Mouse (Mus musculus): ENCODE data around the gene Rinl.
A peak's percentile ranks its signal among the peaks of the same experiment; 100 is the strongest.

Gene Rinl

DNA sequence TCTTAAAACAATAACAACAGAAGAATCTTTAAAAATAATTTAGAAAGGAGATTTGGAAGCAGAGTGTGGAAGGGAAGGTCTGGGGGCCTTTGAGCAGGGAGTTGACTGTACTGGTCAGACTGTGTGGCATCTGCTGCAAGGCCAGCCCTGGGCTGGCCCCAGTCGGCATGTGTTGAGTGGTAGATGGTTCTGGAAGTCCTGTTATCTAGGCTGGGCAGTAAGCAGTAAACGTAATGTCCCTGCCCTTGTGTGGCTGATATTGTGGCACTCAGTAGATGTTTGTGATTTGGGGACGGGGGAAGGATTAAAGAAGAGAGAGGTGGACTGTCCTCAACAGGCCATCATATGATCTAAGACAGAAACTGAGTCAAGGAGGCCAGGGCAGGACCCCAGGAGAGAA, 18.5 kb upstream of the Rinl start:
- Histone ChIP-seq H3K27me3 (ENCODE audit: control insufficient read depth, insufficient read depth, low read length, poor library complexity, severe bottlenecking) (no peaks in the 10 kb centered on the region; the same call in 1 of the 2 replicates), H3K36me3 (ENCODE audit: control insufficient read depth, insufficient read depth, low read length, poor library complexity, severe bottlenecking) (peaks cover 6% of the 10 kb centered on the region; the same call in 1 of the 2 replicates)
- no peak for DNase-seq (ENCODE audit: low read depth, low spot score)

DNA sequence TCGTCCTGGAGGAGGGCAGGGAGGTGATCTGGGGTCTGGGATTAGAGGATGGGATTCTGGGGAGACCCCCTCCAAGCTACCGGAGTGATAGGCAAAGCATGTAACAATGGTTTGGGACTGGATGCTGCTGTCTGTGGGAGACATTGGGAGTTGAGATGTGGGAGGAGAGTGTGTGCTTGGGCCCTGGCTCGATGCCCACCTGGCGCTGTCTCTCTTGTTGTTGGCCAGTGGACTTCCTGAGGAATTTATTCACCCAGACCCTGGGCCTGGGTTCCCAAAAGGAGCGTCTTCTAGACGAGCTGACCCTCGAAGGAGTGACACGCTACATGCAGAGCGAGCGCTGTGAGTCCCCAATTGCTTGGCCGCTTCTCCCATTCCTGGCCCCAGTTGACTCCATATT, 16.9 kb upstream of the Rinl start:
- Histone ChIP-seq H3K27me3 (ENCODE audit: control insufficient read depth, insufficient read depth, low read length, poor library complexity, severe bottlenecking) (no peaks in the 10 kb centered on the region; the same call in 1 of the 2 replicates), H3K36me3 (ENCODE audit: control insufficient read depth, insufficient read depth, low read length, poor library complexity, severe bottlenecking) (peaks cover 10% of the 10 kb centered on the region)
- no peak for DNase-seq (ENCODE audit: low read depth, low spot score)

DNA sequence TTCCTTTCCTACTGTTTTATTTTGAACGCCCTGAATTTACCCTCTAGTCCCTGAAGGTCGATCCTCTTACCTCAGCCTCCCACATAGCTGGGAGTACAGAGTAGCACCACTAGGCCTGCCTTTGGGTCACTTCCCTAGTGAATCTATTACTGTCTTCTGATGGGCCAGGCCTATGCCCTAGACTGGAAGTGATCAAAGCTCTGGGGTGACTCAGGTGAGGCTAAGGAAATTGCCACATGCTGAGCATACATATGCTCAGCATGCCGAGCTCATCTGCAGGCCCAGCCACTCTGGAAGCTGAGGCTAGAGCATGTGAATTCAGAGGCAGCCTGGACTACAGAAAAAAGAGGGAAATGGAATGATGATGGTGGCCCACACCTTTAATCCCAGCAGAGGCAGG, 15.6 kb upstream of the Rinl start:
- no peak for DNase-seq (ENCODE audit: low read depth, low spot score)
- peaks cover 11% of the 10 kb centered on the region for H3K36me3 ChIP-seq (ENCODE audit: control insufficient read depth, insufficient read depth, low read length, poor library complexity, severe bottlenecking)

GRCm38 (mm10) chr7:28774164-28774563, 14.6 kb upstream of the Rinl start:
- Histone ChIP-seq H3K27me3 (ENCODE audit: control insufficient read depth, insufficient read depth, low read length, poor library complexity, severe bottlenecking) (no peaks in the 10 kb centered on the region; the same call in 1 of the 2 replicates), H3K36me3 (ENCODE audit: control insufficient read depth, insufficient read depth, low read length, poor library complexity, severe bottlenecking) (peaks cover 13% of the 10 kb centered on the region)
- no peak for DNase-seq (ENCODE audit: low read depth, low spot score)

More for the DNA sequence above, 15.6 kb upstream of the Rinl start:
- no peaks in the 10 kb centered on the region; the same call in 1 of the 2 replicates for H3K27me3 ChIP-seq (ENCODE audit: control insufficient read depth, insufficient read depth, low read length, poor library complexity, severe bottlenecking)

DNA sequence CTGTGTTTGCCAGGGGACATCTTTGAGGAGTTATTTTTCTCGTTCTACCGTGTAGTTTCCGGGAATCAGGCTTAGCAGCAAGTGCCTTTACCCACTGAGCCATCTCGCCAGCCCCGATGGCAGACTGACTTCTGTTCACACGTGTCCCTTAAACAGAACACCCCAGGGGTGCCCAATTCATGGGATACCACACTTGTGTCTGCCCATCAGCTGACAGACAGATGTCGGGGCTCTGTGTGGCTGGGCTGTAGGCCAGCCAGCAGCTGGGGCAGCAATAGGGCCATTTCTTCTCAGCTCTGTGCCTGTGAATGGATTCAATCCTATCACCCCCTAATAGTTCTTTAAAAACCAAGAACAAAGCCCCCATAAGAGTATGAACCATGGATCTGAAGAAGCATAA, 13.6 kb upstream of the Rinl start:
- Histone ChIP-seq H3K27me3 (ENCODE audit: control insufficient read depth, insufficient read depth, low read length, poor library complexity, severe bottlenecking) (no peaks in the 10 kb centered on the region; the same call in 1 of the 2 replicates), H3K36me3 (ENCODE audit: control insufficient read depth, insufficient read depth, low read length, poor library complexity, severe bottlenecking) (peaks cover 13% of the 10 kb centered on the region)

GRCm38 (mm10) chr7:28778825-28779224, 9.9 kb upstream of the Rinl start:
- H3K36me3 ChIP-seq (ENCODE audit: control insufficient read depth, insufficient read depth, low read length, poor library complexity, severe bottlenecking): peaks cover 13% of the 10 kb centered on the region
- H3K27me3 ChIP-seq (ENCODE audit: control insufficient read depth, insufficient read depth, low read length, poor library complexity, severe bottlenecking): no peaks in the 10 kb centered on the region
- DNase-seq (ENCODE audit: low read depth, low spot score): no peak

More for the DNA sequence above, 13.6 kb upstream of the Rinl start:
- DNase-seq (ENCODE audit: low read depth, low spot score): no peak

- DNase-seq (ENCODE audit: low read depth, low spot score): peak; percentile 93
- H3K27me3 ChIP-seq (ENCODE audit: control insufficient read depth, insufficient read depth, low read length, poor library complexity, severe bottlenecking): no peaks in the 10 kb centered on the region
- peaks cover 7% of the 10 kb centered on the region for H3K36me3 ChIP-seq (ENCODE audit: control insufficient read depth, insufficient read depth, low read length, poor library complexity, severe bottlenecking)
Observed at GRCm38 (mm10) chr7:28780067-28780658, 8.6 kb upstream of the Rinl start.

DNA sequence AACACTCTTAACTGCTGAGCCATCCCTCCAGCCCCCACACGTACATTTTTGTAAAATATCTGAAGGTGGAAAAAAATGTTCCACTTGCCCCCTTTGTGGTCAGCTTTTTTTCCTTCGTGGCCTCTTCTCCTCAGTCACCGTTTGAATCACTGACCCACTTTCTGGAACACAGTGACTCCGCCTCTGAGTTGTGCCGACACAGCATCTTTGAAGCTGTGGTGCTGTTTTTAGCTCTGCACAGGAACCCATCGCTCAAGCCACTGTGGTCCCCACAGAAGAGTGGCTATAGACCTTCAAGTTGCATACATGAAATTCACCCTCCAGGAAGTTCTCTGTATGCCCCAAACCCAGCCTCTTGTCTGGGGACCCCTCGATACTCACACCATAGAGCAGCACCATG, 7.9 kb upstream of the Rinl start:
- Histone ChIP-seq H3K27me3 (ENCODE audit: control insufficient read depth, insufficient read depth, low read length, poor library complexity, severe bottlenecking) (no peaks in the 10 kb centered on the region), H3K36me3 (ENCODE audit: control insufficient read depth, insufficient read depth, low read length, poor library complexity, severe bottlenecking) (peaks cover 5% of the 10 kb centered on the region)
- no peak for DNase-seq (ENCODE audit: low read depth, low spot score)

- peak; percentile 80 for DNase-seq (ENCODE audit: low read depth, low spot score)
Observed at GRCm38 (mm10) chr7:28781261-28781663, 7.5 kb upstream of the Rinl start.

DNA sequence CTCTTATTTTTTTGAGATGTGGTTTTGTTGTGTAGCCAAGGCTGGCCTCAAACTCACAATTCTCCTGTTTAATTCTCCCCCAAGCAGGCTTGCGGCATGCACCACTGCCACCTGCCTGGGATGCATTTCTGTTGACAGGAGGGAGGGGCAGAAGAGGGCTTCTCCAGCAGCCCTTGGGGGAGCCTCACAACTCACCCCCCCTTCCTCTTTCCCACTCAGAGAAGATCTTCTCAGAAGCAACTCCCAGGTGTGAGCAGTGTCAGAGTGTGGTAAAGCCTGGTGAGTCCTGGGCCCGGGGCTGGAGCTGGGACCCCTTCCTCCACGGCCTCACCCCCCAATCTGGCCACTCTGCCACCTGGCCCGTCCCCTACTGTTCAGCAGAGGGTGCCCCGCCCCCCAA, 3.6 kb upstream of the Rinl start:
- no peaks in the 10 kb centered on the region; the same call in 1 of the 2 replicates for H3K36me3 ChIP-seq (ENCODE audit: control insufficient read depth, insufficient read depth, low read length, poor library complexity, severe bottlenecking)
- no peaks in the 10 kb centered on the region for H3K27me3 ChIP-seq (ENCODE audit: control insufficient read depth, insufficient read depth, low read length, poor library complexity, severe bottlenecking)
- no peak for DNase-seq (ENCODE audit: low read depth, low spot score)

More at GRCm38 (mm10) chr7:28781261-28781663, 7.5 kb upstream of the Rinl start:
- H3K36me3 ChIP-seq (ENCODE audit: control insufficient read depth, insufficient read depth, low read length, poor library complexity, severe bottlenecking): peaks cover 5% of the 10 kb centered on the region; the same call in 1 of the 2 replicates
- H3K27me3 ChIP-seq (ENCODE audit: control insufficient read depth, insufficient read depth, low read length, poor library complexity, severe bottlenecking): no peaks in the 10 kb centered on the region

GRCm38 (mm10) chr7:28787884-28788283, 885 bp upstream of the Rinl start:
- DNase-seq (ENCODE audit: low read depth, low spot score): peak; percentile 37
- H3K36me3 ChIP-seq (ENCODE audit: control insufficient read depth, insufficient read depth, low read length, poor library complexity, severe bottlenecking): no peaks in the 10 kb centered on the region; the same call in 1 of the 2 replicates
- no peaks in the 10 kb centered on the region for H3K27me3 ChIP-seq (ENCODE audit: control insufficient read depth, insufficient read depth, low read length, poor library complexity, severe bottlenecking)

- DNase-seq (ENCODE audit: low read depth, low spot score): no peak
- Histone ChIP-seq H3K27me3 (ENCODE audit: control insufficient read depth, insufficient read depth, low read length, poor library complexity, severe bottlenecking) (no peaks in the 10 kb centered on the region), H3K36me3 (ENCODE audit: control insufficient read depth, insufficient read depth, low read length, poor library complexity, severe bottlenecking) (no peaks in the 10 kb centered on the region; the same call in 1 of the 2 replicates)
Observed at GRCm38 (mm10) chr7:28789235-28789634, 466 bp downstream of the Rinl start.

DNA sequence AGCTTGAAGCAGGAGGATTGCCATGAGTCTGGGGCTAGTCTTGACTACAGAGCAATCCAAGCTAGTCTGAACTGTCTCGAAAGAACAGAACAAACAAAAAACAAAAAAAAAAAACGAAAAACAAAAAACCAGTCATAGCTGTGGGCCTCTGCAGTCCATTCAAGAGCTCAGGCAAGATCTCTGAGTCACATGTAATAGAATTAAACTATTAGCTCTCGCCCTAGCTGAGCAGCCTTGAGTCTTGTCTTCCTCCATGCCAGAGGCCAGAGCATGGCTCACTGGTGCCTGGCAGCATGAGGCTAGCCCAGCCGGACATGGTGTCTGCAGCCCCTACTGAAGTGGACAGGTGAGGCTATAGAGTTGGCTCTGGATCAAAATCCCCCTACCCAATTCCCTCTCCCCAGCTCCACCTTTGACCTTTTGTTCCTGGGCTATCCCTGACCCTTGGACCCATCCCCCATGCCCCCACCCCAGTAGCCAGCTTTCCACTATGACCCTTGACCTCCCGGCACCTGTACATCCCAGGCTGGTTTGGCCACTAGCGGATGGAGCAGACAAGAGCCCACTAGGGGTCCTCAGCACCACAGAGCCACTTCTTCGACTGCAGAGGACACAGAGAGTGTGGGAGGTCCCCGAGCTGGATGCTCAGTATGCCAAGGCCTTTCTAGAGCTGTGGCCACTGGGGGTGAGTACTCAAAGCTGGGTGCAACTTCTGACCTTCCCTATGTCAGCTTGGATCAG, 1.5 kb downstream of the Rinl start:
- DNase-seq (ENCODE audit: low read depth, low spot score): no peak
- no peaks in the 10 kb centered on the region; the same call in 1 of the 2 replicates for H3K36me3 ChIP-seq (ENCODE audit: control insufficient read depth, insufficient read depth, low read length, poor library complexity, severe bottlenecking)
- no peaks in the 10 kb centered on the region for H3K27me3 ChIP-seq (ENCODE audit: control insufficient read depth, insufficient read depth, low read length, poor library complexity, severe bottlenecking)

DNA sequence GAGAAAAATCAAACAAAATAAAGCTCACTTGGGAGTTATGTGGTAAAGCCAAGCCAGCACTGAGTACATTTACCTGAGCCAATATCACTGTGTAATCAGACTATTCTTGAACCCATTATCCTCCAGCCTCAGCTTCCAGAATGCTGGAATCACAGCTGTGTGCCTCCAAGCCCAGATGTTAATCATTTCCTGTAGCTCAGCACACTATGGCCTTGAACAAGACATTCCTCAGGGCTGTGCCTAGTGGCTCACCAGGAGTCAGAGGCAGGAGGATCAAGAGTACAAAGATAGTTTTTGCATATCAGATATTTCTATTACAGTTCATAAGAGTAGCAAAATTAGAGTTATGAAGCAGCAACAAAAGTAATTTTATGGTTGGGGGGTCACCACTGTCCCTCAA, 2.9 kb downstream of the Rinl start:
- DNase-seq (ENCODE audit: low read depth, low spot score): no peak
- Histone ChIP-seq H3K27me3 (ENCODE audit: control insufficient read depth, insufficient read depth, low read length, poor library complexity, severe bottlenecking) (no peaks in the 10 kb centered on the region), H3K36me3 (ENCODE audit: control insufficient read depth, insufficient read depth, low read length, poor library complexity, severe bottlenecking) (no peaks in the 10 kb centered on the region)

- H3K36me3 ChIP-seq (ENCODE audit: control insufficient read depth, insufficient read depth, low read length, poor library complexity, severe bottlenecking): no peaks in the 10 kb centered on the region
- peak; percentile 38 for DNase-seq (ENCODE audit: low read depth, low spot score)
- H3K27me3 ChIP-seq (ENCODE audit: control insufficient read depth, insufficient read depth, low read length, poor library complexity, severe bottlenecking): no peaks in the 10 kb centered on the region
Observed at GRCm38 (mm10) chr7:28792391-28793185, 3.8 kb downstream of the Rinl start.
